11 mouse cellular contexts compared by ENCODE assay signal in the genomic region with DNA sequence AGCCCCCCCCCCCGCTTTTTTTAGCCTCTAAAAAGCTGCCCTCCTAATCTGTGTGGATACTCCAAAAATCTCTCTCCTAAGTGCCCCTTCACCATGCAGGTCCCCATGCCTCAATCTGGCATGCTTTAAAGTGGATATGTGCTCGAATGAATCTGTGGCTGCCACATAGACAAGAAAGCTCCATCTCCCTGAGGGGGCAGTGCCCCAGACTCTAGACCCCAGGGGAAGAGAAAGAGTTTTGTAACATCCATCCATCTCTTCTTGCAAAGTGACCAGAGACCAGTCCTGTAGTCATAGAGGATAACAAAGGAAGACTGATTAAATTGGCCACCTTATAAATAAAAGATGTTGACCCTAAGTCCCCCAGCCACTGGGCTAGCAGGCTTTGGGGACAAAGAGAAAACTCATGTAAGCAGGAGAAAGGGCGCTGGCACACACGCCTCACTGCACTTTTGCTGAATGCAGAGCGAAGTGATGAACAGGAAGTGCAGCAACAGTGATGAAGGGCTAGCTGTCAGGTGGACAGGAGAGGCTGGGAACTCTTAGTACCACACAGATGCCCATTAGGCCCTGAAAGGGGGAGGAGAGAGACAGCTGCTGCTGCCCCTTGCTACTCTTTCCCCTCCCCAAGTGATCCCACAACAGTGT. TPM values are rescaled to one million over a fixed set of nuclear protein-coding genes. Genes with fewer than 3 reads are reported as not detected.
DNase-seq lines count a peak whose midpoint lies in the region; ATAC-seq and TF ChIP-seq lines count a peak whose summit lies in the region.
"Had no signal": no experiment of that assay in that cellular context is flagged by ENCODE, and none has a peak within 500 bp of the region (broad histone marks: within the 10 kb centered on the region; RNA-seq: fewer than 3 reads in every experiment).

No protein-coding gene starts in this region.

- H3K4me3 ChIP-seq in cortical plate, adult 2 months (ENCODE audit: insufficient read depth, low read length), result peak overlapping the region; percentile 10; the same call in 1 of the 2 replicates
- no peak overlapping the region; the same call in 1 of the 2 replicates for H3K4me3 ChIP-seq in hindbrain, embryonic 11.5 days (ENCODE audit: low read depth, low read length)
- peak overlapping the region; percentile 41; the same call in 1 of the 2 replicates for H3K4me3 ChIP-seq in midbrain, embryonic 15.5 days
- H3K4me3 ChIP-seq in lung, adult 2 months (replicated peaks; ENCODE audit: extremely low read depth, low read depth, low read length), result no peak overlapping the region

- peak overlapping the region; percentile 12; the same call in 1 of the 2 replicates for H3K9ac ChIP-seq in hindbrain, embryonic 11.5 days (ENCODE audit: low read depth, low read length)
- no peak overlapping the region for H3K9ac ChIP-seq in midbrain, embryonic 15.5 days
- H3K9ac ChIP-seq: lung, embryonic 15.5 days had no signal

- peak overlapping the region; percentile 67 for H3K4me2 ChIP-seq in hindbrain, embryonic 11.5 days (replicated peaks; ENCODE audit: low read depth, low read length)
- H3K4me2 ChIP-seq in midbrain, embryonic 15.5 days, result peak overlapping the region; percentile 72

- TF ChIP-seq CTCF in cortical plate, adult 2 months (IDR thresholded peaks at IDR 0.05; ENCODE audit: extremely low read depth, insufficient read depth, low read length), result no peak
- TF ChIP-seq CTCF in lung, adult 2 months (IDR thresholded peaks at IDR 0.05; ENCODE audit: insufficient read depth, low read length), result no peak

- DNase-seq in embryo, embryonic 11 days, result peak; percentile 53
- peak; percentile 51 for DNase-seq in hindbrain, embryonic 11.5 days (ENCODE audit: low spot score)
- no peak for DNase-seq in left cerebral cortex, postnatal 14 days (ENCODE audit: low spot score in 2 of 2)
- no peak for DNase-seq in frontal cortex, postnatal 10 days (ENCODE audit: low spot score in 2 of 2)
- DNase-seq in lung, adult 2 months, result no peak
- DNase-seq in right cerebral cortex, adult 2 months (ENCODE audit: low spot score in 2 of 2), result no peak

- peaks cover 9% of the 10 kb centered on the region for H3K4me1 ChIP-seq in cortical plate, adult 2 months (ENCODE audit: control insufficient read depth, insufficient read depth, low read length)
- peaks cover 7% of the 10 kb centered on the region; the same call in 1 of the 2 replicates for H3K4me1 ChIP-seq in hindbrain, embryonic 11.5 days (replicated peaks; ENCODE audit: control insufficient read depth, insufficient read depth, low read length)
- peaks cover 21% of the 10 kb centered on the region for H3K4me1 ChIP-seq in midbrain, embryonic 15.5 days
- H3K4me1 ChIP-seq in lung, adult 2 months (ENCODE audit: control insufficient read depth, insufficient read depth, low read length), result no peaks in the 10 kb centered on the region

- peak; percentile 55 for ATAC-seq in hindbrain, embryonic 11.5 days (ENCODE audit: low FRiP score)
- ATAC-seq in midbrain, embryonic 15.5 days (replicated peaks), result peak; percentile 3; the same call in 1 of the 2 replicates

- WGBS in hindbrain, embryonic 11.5 days, result 14% methylated on average over 5 of the region's 5 CpGs
- 17% methylated on average over 5 of the region's 5 CpGs for WGBS in midbrain, embryonic 15.5 days
- 43% methylated on average over 5 of the region's 5 CpGs for WGBS in lung, adult 2 months

- intact Hi-C loops in left cerebral cortex, postnatal 14 days (cut with DNase I), result no loop called here

- H3K36me3 ChIP-seq in hindbrain, embryonic 11.5 days (ENCODE audit: control insufficient read depth, insufficient read depth, low read length), result no peaks in the 10 kb centered on the region
- no peaks in the 10 kb centered on the region for H3K36me3 ChIP-seq in midbrain, embryonic 15.5 days (replicated peaks)
- H3K36me3 ChIP-seq: lung, embryonic 15.5 days had no signal

- H3K27ac ChIP-seq in cortical plate, adult 2 months (ENCODE audit: insufficient read depth, low read length), result no peak overlapping the region
- H3K27ac ChIP-seq in hindbrain, embryonic 11.5 days (ENCODE audit: low read depth, low read length), result peak overlapping the region; percentile 43; the same call in 1 of the 2 replicates
- no peak overlapping the region for H3K27ac ChIP-seq in midbrain, embryonic 15.5 days
- H3K27ac ChIP-seq: left cerebral cortex, adult 2 months; lung, embryonic 15.5 days had no signal

- no peaks in the 10 kb centered on the region; the same call in 1 of the 2 replicates for H3K27me3 ChIP-seq in hindbrain, embryonic 11.5 days (ENCODE audit: control insufficient read depth, insufficient read depth, low read length)
- H3K27me3 ChIP-seq in midbrain, embryonic 15.5 days (replicated peaks), result peaks cover 12% of the 10 kb centered on the region; the same call in 1 of the 2 replicates

- no peaks in the 10 kb centered on the region for H3K9me3 ChIP-seq in hindbrain, embryonic 11.5 days (ENCODE audit: control insufficient read depth, low read length)
- H3K9me3 ChIP-seq in midbrain, embryonic 15.5 days, result no peaks in the 10 kb centered on the region
- H3K9me3 ChIP-seq: lung, embryonic 15.5 days had no signal

- no peak for TF ChIP-seq POLR2A in cortical plate, adult 2 months (IDR thresholded peaks at IDR 0.05; ENCODE audit: extremely low read depth, insufficient read depth, low read length)
- no peak for TF ChIP-seq POLR2A in lung, adult 2 months (IDR thresholded peaks at IDR 0.05; ENCODE audit: borderline replicate concordance, extremely low read depth, low read depth, low read length)

RNA-seq across cellular contexts. Expression of a gene that starts 1.5 kb away (rescaled TPM):
- 0.46 and 0.51 TPM in 2 replicates for polyA plus RNA-seq in cortical plate, adult 2 months (2012; rRNA removed)
- polyA plus RNA-seq in hindbrain, embryonic 11.5 days (2014; fragmentation: Nextera tagmentation; extraction: Ambion mirVana), result 0.22 and 0.32 TPM in 2 replicates
- 1.6 TPM in 2 replicates for polyA plus RNA-seq in midbrain, embryonic 15.5 days (2015; fragmentation: Nextera tagmentation; extraction: Ambion mirVana)
- 1 to 10 TPM in 1 of 2 experiments, under 1 TPM in 1; 0.70 to 1.1 TPM for total RNA-seq in left cerebral cortex, postnatal 14 days (2021)
- polyA plus RNA-seq in lung, adult 2 months (2012; rRNA removed), result 0.12 and 0.17 TPM in 2 replicates
- total RNA-seq: common myeloid progenitor, adult 5-6 weeks had no signal

RNA-seq across cellular contexts. Expression of a gene that starts 13.3 kb away (rescaled TPM):
- 15.2 and 15.5 TPM in 2 replicates for polyA plus RNA-seq in cortical plate, adult 2 months (2012; rRNA removed)
- 51.5 and 58.7 TPM in 2 replicates for polyA plus RNA-seq in hindbrain, embryonic 11.5 days (2014; fragmentation: Nextera tagmentation; extraction: Ambion mirVana)
- 47.8 and 53.2 TPM in 2 replicates for polyA plus RNA-seq in midbrain, embryonic 15.5 days (2015; fragmentation: Nextera tagmentation; extraction: Ambion mirVana)
- total RNA-seq in left cerebral cortex, postnatal 14 days (2021), result 10 to 100 TPM; 35.2 to 36.0 TPM
- 0.17 and 0.44 TPM in 2 replicates for polyA plus RNA-seq in lung, adult 2 months (2012; rRNA removed)

RNA-seq across cellular contexts. Expression of a gene that starts 27.2 kb away (rescaled TPM):
- polyA plus RNA-seq in cortical plate, adult 2 months (2012; rRNA removed), result 1.9 and 2.0 TPM in 2 replicates
- polyA plus RNA-seq in hindbrain, embryonic 11.5 days (2014; fragmentation: Nextera tagmentation; extraction: Ambion mirVana), result 0.08 and 0.21 TPM in 2 replicates
- polyA plus RNA-seq in midbrain, embryonic 15.5 days (2015; fragmentation: Nextera tagmentation; extraction: Ambion mirVana), result 0.23 and 0.39 TPM in 2 replicates
- under 1 TPM; 0.25 to 0.51 TPM for total RNA-seq in left cerebral cortex, postnatal 14 days (2021)
- polyA plus RNA-seq in lung, adult 2 months (2012; rRNA removed), result 6.3 and 7.9 TPM in 2 replicates
- total RNA-seq: common myeloid progenitor, adult 5-6 weeks had no signal

RNA-seq across cellular contexts. Expression of a gene that starts 37.5 kb away (rescaled TPM):
- 0.61 and 0.70 TPM in 2 replicates for polyA plus RNA-seq in cortical plate, adult 2 months (2012; rRNA removed)
- 1.4 and 2.1 TPM in 2 replicates for polyA plus RNA-seq in hindbrain, embryonic 11.5 days (2014; fragmentation: Nextera tagmentation; extraction: Ambion mirVana)
- polyA plus RNA-seq in midbrain, embryonic 15.5 days (2015; fragmentation: Nextera tagmentation; extraction: Ambion mirVana), result 2.8 and 3.2 TPM in 2 replicates
- total RNA-seq in left cerebral cortex, postnatal 14 days (2021), result under 1 TPM in 1 of 2 experiments, not detected in 1; 0.59 TPM
- polyA plus RNA-seq in lung, adult 2 months (2012; rRNA removed), result 0.37 and 0.83 TPM in 2 replicates
- total RNA-seq: common myeloid progenitor, adult 5-6 weeks had no signal

RNA-seq across cellular contexts. Expression of a gene that starts 43.3 kb away (rescaled TPM):
- polyA plus RNA-seq in cortical plate, adult 2 months (2012; rRNA removed), result 46.0 and 47.9 TPM in 2 replicates
- polyA plus RNA-seq in hindbrain, embryonic 11.5 days (2014; fragmentation: Nextera tagmentation; extraction: Ambion mirVana), result 70.5 and 72.1 TPM in 2 replicates
- 56.7 and 57.8 TPM in 2 replicates for polyA plus RNA-seq in midbrain, embryonic 15.5 days (2015; fragmentation: Nextera tagmentation; extraction: Ambion mirVana)
- 10 to 100 TPM; 38.3 to 40.0 TPM for total RNA-seq in left cerebral cortex, postnatal 14 days (2021)
- polyA plus RNA-seq in lung, adult 2 months (2012; rRNA removed), result 18.2 and 22.6 TPM in 2 replicates

Comparison
In these comparisons a context has a peak if more than half of its experiments do, and no peak if none do; other contexts are left out.
1. H3K4me3 ChIP-seq: peak in cortical plate, adult 2 months (single experiment) and midbrain, embryonic 15.5 days (single experiment); none in hindbrain, embryonic 11.5 days (single experiment) and lung, adult 2 months (single experiment).
2. DNase-seq: peak in embryo, embryonic 11 days (single experiment) and hindbrain, embryonic 11.5 days (single experiment); none in left cerebral cortex, postnatal 14 days (0 of 2), frontal cortex, postnatal 10 days (0 of 2), lung, adult 2 months (single experiment) and right cerebral cortex, adult 2 months (0 of 2).
3. RNA of a gene that starts 13.3 kb away (polyA plus RNA-seq): 51.5 to 58.7 TPM in hindbrain, embryonic 11.5 days, 47.8 to 53.2 TPM in midbrain, embryonic 15.5 days and 15.2 to 15.5 TPM in cortical plate, adult 2 months; 0.17 to 0.44 TPM in lung, adult 2 months; every median in the first group is over 10 times any median in the second.